Mouse (Mus musculus) lung, postnatal 25 days (tissue): Measurements from ENCODE around the gene Ebf3.
A peak's percentile ranks its signal among the peaks of the same experiment; 100 is the strongest.

Experiments
- DNase-seq: peaks from one replicate; pipeline ENCODE4 v3.0.0; 2022; ENCODE audit warnings: low spot score

Gene Ebf3

GRCm38 (mm10) chr7:137206770-137207285, 107.4 kb downstream of the Ebf3 start:
- DNase-seq: no peak

- DNase-seq: no peak
These were observed 114.7 kb downstream of the Ebf3 start for GRCm38 (mm10) chr7:137199533-137199932.

- no peak for DNase-seq
These were observed 115.3 kb downstream of the Ebf3 start for GRCm38 (mm10) chr7:137198921-137199320.

GRCm38 (mm10) chr7:137197118-137198030, 116.9 kb downstream of the Ebf3 start:
- DNase-seq: no peak

- no peak for DNase-seq
These were observed 117.7 kb downstream of the Ebf3 start for GRCm38 (mm10) chr7:137196536-137196935.

- no peak for DNase-seq
These were observed 121.4 kb downstream of the Ebf3 start for GRCm38 (mm10) chr7:137192776-137193278.

GRCm38 (mm10) chr7:137191889-137192288, 122.4 kb downstream of the Ebf3 start:
- no peak for DNase-seq

- no peak for DNase-seq
These were observed 142.0 kb downstream of the Ebf3 start for GRCm38 (mm10) chr7:137172278-137172677.

GRCm38 (mm10) chr7:137159086-137159485, 155.2 kb downstream of the Ebf3 start:
- DNase-seq: peak; percentile 27

- no peak for DNase-seq
These were observed 159.6 kb downstream of the Ebf3 start for GRCm38 (mm10) chr7:137154623-137155022.

GRCm38 (mm10) chr7:137151854-137152253, 162.4 kb downstream of the Ebf3 start:
- no peak for DNase-seq

GRCm38 (mm10) chr7:137147101-137147500, 167.1 kb downstream of the Ebf3 start:
- no peak for DNase-seq
